Mouse (Mus musculus): ENCODE data around the gene Met. TPM values are rescaled to one million over a fixed set of nuclear protein-coding genes. Genes with fewer than 3 reads are reported as not detected.

Gene Met
- polyA plus RNA-seq (2014; fragmentation: Illumina TruSeq; extraction: RNeasy Lipid Tissue Mini Kit (QIAGEN cat#74804)), result 12.0 TPM

GRCm38 (mm10) chr6:17463434-17464280, at the start of gene Met:
Gene Met (plus strand): TSS chr6:17463800.

Other genes starting within 250 kb of the Met start
- gene Cav2, start 182.6 kb upstream of the Met start, polyA plus RNA-seq (2014; fragmentation: Illumina TruSeq; extraction: RNeasy Lipid Tissue Mini Kit (QIAGEN cat#74804)), result 209 TPM
- gene Cav1, start 157.5 kb upstream of the Met start, polyA plus RNA-seq (2014; fragmentation: Illumina TruSeq; extraction: RNeasy Lipid Tissue Mini Kit (QIAGEN cat#74804)), result 430 TPM
- 681 TPM for gene Capza2, start 172.4 kb downstream of the Met start, polyA plus RNA-seq (2014; fragmentation: Illumina TruSeq; extraction: RNeasy Lipid Tissue Mini Kit (QIAGEN cat#74804))
- gene St7, start 229.1 kb downstream of the Met start, polyA plus RNA-seq (2014; fragmentation: Illumina TruSeq; extraction: RNeasy Lipid Tissue Mini Kit (QIAGEN cat#74804)), result 15.2 TPM